Mouse (Mus musculus): ENCODE results near the gene Col6a1.

Col6a1 gene

DNA sequence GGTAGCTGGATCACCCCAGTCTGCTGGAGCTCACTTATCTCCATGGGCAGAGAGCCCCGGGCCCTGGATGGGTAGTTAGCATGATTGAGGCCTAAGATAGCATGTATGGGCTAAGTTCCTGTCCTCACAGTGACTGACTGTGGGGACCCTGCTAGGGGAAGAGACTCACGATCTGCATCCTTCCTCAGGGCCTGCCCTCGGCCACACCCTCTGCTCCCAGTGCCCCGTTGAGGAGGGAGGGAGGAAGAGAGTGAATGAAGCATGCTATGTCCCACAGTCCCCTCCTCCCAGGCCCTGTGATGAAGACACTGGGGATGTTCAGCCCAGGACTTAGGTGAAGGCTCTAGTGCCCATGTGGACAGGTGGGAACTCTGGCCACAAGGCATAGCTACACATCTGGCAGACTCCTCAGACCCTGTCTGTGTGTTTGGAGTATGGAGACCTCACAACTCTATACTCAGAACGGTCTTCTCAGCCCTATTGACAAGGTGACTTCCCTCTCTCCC, 1.7 kb downstream of the Col6a1 start:
- no peak for DNase-seq (ENCODE audit: low spot score)

DNA sequence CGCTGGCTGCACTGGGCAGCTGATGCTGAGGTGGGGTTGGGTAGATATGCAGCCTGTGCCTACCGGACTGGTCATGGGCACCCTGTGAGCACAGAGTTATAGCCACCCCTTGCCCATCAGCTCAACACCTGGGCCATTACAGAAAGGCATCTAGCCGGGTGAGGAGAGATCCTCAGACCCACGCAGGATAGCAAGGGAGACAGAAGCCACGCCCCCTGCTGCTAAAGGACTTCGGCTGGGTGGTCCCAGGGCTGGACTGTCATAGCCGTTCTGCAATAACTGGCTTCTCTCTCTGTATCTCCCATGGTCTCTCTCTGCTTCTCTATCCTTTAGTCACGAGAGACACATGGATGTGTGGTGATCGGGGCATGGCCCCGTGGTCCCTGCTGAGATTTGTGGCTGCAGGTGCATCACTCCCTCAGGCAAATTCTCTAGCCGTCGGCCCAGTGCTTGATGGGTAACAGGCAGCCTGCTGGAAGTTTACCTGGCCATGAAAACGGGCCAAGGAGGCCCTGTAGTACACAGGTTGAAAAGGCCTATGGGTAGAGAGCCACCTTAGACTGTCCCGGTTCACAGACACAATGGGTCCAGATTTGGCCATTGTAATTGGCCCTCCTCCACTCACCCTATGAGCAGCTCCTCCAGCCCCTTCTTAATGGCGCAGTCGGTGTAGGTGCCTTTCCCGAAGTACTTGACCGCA, 3.1 kb downstream of the Col6a1 start:
- DNase-seq (ENCODE audit: low spot score): no peak

DNA sequence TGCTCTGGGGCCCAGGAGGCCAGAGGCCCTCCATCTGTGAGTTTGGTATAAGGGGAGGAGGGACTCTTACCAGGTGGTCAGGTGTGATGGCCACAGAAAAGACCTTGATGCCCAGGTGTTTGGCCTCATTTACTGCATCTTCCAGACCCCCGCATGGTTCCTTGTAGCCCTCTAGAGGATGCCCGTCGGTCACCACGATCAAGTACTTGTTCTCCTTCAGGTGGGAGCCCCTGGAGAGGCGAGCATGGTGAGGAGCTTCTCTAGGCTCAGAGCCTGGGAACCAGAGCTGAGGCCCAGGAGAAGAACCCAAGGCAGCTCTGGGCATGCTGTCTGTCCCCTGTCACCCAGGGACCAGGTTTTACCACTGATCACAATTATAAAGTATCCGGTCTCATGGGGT, 4.2 kb downstream of the Col6a1 start:
- no peak for DNase-seq (ENCODE audit: low spot score)

DNA sequence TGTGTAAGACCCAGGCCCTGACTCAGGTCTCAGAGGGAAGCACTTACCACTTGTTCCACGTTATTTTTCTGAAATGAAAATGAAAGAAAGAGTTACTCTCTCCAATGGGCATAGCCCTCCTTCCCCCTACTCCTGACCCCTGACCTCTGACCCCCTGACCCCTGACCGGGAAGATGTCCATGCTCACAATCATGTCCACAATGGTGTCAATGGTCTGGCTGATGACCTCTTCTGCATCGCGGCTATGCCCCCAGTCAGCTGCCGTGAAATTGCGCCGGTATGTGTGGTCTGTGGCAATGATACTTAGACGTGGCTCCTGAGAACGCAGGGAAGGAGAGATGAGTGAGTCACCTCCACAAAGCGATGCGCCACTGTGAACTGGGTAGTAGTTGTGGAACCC, 4.8 kb downstream of the Col6a1 start:
- no peak for DNase-seq (ENCODE audit: low spot score)

DNA sequence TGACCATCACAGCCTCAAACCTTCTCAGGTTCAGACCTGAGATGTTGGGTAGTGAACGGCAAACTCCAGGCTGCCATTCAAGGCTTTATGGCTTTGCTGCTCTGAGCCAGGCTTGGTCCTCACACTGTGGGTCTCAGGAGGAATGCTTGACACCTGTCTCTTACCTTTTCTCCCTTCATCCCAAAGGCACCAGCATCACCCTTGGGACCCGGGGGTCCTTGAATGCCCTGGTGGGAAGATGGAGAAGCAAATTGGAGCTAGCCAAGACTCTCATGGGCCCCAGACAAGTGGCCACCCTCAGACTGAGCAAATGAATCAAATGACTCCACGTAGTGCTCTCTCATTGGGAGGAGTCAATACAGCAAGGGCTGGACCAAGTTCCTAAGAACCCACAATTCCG, 8.3 kb downstream of the Col6a1 start:
- no peak for DNase-seq (ENCODE audit: low spot score)

DNA sequence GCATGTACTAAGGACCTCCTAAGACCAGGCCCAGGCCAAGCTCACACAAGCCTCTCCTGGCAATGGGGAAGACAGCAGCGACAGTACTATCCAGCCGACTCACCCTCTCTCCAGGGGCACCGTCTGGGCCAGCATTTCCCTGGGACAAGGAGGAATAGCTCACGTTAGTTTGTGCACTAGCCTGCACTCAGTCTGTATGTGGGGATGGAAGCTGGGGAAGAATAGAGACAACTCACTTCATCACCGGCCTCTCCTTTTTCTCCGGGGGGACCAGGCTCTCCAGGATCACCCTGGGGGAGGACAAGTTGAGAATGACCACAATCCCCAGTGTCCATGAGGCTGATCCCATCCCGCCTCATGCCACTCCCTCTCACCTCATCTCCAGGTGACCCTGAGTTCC, 8.9 kb downstream of the Col6a1 start:
- DNase-seq (ENCODE audit: low spot score): no peak

DNA sequence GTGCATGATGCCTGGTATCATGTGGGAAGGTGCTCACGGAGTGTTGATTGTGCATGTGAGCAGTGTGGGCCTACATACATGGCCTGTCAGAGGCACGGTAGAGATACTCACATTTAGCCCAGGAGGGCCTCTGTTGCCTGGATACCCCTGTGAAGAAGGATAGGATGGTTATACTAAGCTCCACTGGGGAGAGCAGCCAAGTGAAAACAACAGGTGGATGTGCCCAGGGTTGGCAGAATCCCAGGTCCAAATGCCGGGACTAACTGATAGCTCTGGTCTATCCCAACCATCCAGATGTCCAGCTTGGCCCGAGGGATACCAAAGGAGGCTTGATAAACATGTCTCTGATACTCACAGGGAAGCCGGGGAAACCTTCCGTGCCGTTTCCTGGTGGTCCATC, 11.7 kb downstream of the Col6a1 start:
- DNase-seq (ENCODE audit: low spot score): no peak

DNA sequence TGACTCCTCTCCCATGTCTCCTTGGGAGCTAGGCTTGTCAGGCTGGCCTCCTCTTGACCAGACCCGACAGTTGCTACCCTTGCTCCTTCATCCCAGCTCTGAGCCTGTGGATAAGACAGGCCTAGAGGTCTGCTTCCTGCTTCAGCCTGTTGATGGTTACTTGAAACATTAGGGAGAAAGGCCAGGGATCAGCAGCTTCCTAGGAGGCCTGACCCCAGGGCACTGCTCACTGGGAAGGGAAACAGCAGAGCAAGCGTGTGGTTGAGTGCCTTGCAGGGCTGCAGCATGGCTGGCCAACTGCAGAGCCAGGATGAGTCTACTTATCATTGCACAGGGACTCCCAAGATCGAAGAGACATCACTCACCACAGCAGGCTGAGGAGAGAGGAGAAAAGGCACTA, 13.5 kb downstream of the Col6a1 start:
- DNase-seq (ENCODE audit: low spot score): no peak

DNA sequence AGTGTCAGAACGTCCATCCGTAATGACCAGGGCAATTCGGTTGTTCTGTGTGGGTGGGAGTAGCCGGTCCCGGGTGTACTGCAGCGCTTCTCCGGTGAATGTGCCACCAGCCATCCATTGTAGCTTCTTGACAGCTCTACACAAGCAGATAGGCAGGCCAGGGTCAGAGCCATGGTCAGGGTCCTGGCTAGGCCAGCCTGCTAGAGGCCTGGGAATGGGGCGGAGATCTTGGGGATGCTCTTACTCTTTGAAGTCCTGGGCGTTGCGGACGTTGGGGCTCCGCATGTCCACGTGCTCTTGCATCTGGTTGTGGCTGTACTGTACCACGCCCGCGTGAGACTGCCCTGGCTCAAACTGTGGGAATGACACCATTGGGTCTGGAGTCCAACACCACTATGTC, 14.6 kb downstream of the Col6a1 start:
- no peak for DNase-seq (ENCODE audit: low spot score)

DNA sequence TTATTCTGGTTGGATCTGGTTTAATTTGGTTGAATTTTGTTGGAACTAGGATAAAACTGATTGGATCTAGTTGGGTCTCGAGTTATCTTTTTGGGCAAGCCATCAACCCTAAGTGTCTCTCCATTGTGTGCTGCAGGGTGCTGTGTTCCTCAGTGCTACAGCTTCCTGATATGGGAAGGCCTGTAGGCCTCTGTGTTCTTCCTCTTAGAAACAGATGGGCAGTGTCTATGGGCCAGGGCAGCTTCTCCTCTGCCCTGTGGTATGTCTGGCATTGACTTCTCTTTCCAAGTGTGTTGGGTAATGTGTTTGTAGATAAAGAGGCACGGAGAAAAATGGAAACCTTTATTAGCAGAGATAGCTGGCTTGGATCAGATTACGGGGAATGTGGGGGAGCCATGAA, 17.5 kb downstream of the Col6a1 start:
- no peak for DNase-seq (ENCODE audit: low spot score)

DNA sequence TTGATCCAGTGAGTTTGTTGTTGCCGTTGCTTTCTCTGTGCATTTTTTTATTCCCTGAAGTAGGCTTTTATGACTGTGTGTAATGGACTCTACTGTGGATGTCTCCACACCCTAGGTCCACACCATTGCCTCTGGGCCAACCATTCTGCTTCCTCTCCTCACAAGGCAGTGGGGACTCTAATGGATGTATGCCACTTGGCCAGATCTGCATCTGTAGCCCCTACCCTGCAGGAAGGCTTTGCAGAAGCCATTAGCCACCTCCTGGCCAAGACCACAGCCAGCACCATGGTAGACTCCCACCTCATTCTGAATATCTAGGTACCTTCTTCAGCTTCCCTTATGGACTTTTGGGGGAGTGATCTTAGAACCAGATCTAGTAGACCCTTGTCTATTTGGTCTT, 18.4 kb downstream of the Col6a1 start:
- no peak for DNase-seq (ENCODE audit: low spot score)

DNA sequence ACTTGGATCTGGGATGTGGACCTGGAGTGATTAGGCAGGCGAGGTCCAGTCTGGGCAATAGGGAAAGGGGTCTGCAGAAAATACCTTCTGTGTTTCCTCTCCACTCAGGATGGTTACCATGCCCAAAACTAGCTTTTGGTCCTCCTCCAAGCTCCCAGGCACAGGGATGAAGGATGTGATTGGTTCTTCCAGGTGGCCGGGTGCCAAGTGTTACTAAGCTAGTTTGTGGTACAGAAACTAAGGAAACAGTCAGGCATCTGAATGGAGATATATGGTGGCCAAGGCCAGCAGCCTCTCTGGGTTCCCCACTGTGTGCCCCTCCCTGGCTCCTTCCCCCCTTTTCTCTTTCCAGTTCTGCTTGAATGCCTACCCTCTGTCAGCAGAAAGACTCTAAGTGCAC, 19.0 kb downstream of the Col6a1 start:
- no peak for DNase-seq (ENCODE audit: low spot score)

DNA sequence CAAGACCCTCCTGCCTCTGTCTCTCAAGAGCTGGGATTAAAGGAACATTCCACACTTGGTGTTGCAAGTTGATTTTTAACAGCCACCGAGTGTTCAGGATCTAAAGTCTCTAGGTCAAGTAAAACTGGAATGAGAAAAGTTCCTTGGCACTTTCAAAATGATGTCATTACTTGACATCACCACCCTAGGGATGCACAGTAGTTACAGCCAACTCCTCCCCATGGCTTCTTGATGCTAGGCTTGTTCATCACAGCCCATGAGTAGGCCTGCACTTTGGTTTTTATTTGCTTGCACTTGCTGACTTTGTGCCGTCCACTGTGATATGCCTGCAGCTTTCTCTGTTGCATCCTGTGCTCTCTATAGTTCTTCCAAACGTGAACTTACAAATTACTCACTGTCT, 21.6 kb downstream of the Col6a1 start:
- no peak for DNase-seq (ENCODE audit: low spot score)

DNA sequence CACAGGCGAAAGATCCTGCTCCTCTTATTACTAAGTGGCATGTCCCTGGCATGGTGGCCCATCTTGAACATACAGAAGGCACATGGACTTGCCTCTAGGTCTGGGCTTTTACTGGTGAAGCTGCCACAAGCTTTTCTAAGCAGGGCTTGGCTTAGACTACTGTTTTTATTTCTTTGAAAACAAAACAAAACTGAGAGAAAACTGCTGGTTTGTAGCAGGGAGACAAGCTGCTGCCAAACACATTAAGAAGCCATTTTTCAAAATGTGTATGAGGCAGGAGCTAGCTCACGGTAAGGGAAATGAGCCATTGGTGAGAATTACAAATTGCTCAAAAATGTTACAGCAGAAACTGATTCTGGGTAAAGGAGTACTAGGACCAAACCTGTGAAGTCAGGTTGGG, 24.5 kb downstream of the Col6a1 start:
- DNase-seq (ENCODE audit: low spot score): no peak

DNA sequence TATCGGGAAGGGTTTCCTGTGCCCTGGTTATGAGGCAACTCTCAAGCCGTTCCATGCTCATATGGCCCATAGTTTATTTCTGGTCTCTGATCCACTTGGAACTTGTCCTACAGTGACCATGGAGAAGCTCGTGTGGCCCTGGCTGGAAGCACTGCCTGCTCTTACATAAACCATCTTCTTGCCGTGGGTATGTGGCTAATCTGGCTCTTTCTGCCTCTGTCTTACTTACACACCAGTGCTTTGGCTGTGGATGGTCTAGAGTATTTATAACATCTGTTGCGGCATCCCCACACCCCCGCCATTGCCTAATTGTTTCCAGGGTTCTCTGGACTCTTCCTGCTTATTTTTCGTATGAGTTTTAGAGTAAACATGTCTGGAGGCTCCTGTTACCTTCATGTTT, 26.2 kb downstream of the Col6a1 start:
- no peak for DNase-seq (ENCODE audit: low spot score)

DNA sequence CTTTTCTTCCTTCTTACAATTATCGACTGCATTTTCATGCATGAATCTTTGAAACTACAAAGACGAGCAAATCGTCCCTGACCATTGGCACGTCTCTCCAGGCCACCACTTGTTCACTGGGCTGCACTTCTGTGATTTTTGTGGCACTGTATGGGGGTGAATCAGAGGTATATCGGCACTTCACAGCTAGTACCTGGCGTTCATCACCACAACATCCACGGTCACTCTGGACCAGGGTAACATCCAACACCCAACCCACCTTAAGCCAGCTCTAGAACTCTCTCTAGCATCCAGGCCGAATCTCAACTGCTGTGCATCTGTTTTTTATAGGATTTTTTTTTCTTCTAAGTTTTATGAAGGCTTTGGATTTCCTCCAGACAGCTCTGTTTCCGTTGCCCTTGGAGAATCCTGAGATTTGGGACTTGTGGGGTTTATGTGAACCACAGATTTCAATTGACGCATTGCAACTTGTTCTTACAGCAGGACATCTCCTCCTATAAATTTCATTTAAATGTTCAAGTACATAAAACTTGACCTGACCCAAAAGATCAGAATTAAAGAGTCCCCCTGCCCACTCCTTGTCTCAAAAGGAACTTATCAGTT, 30.6 kb downstream of the Col6a1 start:
- no peak for DNase-seq (ENCODE audit: low spot score)

DNA sequence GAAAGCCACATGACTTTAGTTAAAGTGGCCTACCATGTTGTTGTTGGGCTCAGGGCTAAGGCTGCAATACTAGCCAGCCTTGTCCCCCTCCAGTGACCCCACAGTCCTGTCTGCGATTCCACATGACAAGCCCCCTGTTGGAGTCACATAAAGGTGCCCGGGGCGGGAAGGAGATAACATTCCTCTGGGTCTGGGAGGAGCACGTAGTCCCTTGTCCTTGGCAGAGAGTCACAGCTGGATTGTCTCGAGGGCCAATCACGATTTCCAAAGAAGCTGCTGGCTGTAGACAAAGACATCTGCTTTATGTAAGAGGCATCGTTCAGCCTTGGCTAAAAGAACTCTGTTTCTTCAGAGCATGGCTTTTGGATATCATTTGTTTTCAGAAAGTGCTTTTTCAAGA, 31.2 kb downstream of the Col6a1 start:
- no peak for DNase-seq (ENCODE audit: low spot score)

DNA sequence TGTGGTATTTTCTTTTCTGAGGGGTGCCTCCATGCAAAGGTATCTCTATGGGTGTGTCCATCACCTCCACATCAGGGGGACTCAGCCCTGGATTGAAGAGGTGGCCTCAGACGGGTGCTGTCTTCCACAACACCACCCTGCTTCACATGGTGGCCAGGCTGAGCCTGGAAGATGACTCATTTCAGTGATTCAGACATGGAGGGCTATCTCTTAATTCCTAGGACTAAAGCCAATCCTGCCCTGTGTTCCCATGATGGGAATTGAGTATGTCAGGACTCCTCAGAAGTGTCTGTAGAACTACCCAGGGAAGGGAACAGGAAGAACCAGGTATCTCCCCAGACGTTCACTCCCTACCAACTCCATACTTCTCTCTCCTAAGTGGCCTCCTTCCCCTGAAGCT, 32.5 kb downstream of the Col6a1 start:
- DNase-seq (ENCODE audit: low spot score): no peak

DNA sequence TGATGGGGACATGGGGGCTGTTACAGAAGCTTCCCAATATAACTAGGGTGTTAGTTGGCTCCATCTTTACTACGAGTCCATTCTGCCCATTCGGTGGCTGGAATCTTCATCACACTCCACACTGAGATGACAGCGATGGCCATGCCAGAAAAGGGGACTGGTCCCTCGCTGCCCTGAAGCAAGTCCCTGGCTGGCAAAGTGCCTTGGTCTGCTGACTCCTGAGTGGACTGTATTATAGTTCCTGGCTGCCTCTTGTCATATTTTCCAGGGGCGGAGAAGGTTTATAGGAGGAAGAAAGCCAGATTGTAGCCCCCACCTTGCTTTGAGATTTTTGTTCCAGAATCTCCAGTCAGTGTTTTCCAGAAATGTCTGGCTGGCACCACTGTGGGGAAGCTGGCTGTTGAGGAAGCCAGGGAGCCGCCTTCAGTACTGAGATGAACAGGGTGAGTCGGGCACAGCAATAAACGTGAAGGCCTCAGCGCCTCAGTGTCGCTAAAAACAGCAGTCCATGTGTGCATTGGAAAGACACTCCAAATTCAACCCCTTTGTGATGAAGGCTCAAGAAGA, 40.4 kb downstream of the Col6a1 start:
- DNase-seq (ENCODE audit: low spot score): no peak

DNA sequence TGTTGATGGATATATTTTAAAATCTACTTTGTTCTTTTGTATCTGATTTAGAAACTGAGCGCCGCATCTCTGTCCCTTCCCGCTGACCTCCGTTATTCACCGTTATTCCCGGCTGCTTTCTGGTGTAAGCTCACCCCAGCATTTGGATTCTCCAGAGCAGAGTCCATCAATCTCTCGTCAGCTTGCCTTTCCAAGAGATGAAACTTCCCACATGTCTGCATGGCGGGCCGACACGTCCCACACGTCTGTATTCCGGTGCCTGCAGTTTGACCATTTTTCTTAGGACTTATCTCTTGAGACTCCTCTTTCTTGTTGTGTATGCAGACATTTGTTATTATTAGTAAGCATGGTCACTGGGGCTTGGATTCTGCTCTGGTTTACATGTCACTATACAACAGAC, 42.0 kb downstream of the Col6a1 start:
- DNase-seq (ENCODE audit: low spot score): no peak

DNA sequence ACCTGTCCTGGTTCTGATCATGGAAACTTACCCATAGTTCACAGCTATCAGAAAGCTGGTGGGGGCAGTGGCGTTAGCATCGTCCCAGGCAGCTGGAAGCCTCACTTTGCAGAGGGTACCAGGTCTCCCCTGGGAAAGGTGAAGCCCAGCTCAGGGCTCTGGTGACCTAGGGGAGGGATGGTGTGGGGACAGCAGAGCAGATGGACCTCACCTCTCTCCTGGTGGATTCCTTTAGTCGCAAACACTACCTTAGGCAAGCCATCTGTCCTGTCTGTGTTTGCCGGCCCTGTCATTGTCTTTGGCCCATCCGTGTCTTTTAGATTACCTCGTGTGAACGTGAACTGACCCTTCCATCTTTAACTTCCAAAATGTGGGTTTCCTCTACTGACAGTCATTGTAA, 42.5 kb downstream of the Col6a1 start:
- DNase-seq (ENCODE audit: low spot score): no peak

DNA sequence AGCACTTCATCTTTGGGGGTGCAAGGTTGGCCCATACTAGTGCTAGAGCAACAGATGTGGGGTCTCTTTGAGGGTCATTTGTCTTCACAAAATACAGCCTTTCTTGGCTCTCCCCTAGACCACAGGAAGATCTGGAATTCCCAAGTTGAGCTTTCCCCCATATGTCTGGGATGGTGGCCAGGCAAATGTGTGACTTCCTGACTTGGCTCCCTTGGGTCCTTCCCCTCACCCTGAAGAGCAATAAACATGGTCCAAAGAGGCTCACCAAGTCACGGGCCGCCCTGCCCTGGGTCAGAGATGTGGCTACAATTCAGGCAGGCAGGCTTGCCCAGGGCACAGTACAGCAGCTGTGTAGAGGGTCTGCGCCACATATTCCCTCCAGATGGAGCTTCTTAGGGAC, 44.1 kb downstream of the Col6a1 start:
- DNase-seq (ENCODE audit: low spot score): no peak

DNA sequence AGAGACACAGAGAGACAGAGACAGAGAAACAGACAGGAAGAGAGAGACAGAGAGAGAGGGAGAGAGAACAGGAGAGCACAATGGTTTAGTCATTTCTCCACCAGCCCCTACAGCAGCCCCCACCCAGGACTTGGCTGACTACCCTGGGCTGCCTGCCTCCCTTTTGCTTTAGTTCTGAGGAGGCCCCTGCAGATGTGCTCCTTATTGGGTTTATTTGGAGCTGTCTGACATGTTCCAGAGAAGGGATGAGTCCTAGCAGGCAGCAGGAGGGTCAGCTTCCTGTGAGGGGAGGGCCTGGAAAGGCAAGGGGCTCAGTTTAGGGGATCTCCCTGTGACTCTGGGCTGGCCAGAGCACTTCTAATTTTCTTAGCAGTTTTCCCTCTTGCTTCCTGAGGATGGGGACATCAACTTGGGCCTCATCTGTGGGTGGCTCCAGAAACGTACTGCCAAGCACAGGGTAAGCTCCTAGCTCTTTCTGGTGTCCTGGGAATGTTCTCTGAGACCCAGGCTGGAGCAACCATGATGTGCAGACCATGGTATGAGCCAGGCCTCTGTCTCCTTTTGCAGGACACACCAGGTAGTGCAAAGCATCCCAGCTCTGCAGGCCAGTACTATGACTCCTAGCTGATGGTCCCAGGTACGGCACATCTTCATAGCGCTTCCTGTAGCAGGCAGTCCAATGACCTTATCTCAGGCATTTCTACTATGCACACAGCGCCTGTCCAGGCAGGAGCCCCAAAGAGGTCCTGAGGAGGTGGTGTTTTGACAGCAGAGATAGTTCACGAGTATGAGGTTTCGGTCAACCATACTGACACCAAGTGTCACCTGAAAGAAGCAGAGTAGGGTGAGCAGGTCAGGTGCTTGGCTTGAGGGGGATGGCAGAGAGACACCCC, 45.0 kb downstream of the Col6a1 start:
- peak; percentile 5 for DNase-seq (ENCODE audit: low spot score)
